Mouse (Mus musculus): ENCODE measurements around the gene Hltf. TPM values are rescaled to one million over a fixed set of nuclear protein-coding genes. Genes with fewer than 3 reads are reported as not detected.
"Not testable (repeated sequence)": the region's sequence is repeated elsewhere in the genome, so short reads cannot be mapped to it uniquely, and the experiment has no call there.

The Hltf gene
- polyA plus RNA-seq (2015; fragmentation: Nextera tagmentation; extraction: Ambion mirVana), result 15.6 and 16.5 TPM in 2 replicates

DNA sequence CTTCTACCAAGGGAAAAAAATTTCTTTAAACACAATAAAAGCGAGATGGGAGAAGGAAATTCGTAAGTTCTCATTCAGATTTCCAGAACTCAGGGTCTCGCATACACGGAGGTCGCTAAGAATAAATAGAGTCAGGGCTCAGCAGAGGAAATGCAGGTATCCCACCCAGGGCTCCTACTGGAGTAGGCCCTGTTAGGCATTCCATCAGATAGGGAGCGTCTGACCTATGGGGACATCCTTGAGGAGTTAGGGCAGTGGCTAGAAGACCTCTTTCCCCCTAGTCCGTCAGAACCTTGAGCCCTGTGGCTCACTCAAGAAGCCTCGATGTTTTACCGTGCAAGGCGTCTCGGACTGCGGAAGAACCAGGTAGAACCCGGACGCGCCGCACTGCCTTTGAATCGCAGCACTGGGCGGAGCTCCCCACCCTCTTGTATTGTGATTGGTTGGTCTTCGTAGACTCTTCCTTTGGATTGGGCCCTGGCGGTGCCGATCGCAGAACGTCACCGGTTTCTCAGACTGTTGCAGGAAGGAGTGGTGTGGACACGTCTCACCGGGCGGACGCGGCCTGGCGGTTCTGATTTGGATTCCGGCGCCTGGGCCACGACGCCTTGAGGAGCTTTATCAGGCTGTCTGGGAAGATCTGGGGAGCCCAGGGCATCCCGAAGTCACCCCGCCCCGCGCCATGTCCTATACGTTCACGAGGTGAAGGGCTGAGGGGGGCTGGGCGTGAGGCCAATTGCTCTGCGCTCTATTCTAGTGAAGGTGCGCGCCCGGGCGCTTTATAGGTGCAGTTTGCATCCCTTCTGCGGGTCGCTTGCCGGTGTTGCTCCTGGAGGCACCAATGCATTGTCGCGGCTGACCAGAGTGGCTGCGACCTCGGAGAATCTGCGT is at the start of gene Hltf:
Gene Hltf, plus strand, starts transcription at position 506 of the 891 bp plus-strand sequence.
- no peaks in the 10 kb centered on the region for H3K27me3 ChIP-seq (replicated peaks)
- ATAC-seq (ENCODE audit: insufficient read depth, low FRiP score, low read depth), result peak; percentile 100
- H3K4me2 ChIP-seq, result peak within 1 kb of the TSS; percentile 62
- H3K4me1 ChIP-seq, result peaks cover 4% of the 10 kb centered on the region; the same call in 1 of the 2 replicates
- peak within 1 kb of the TSS; percentile 71 for H3K27ac ChIP-seq
- WGBS, result under 1% methylated on average over 49 of the region's 54 CpGs
- H3K9ac ChIP-seq, result peak within 1 kb of the TSS; percentile 46; the same call in 1 of the 2 replicates
- H3K4me3 ChIP-seq (replicated peaks), result peak within 1 kb of the TSS; percentile 86
- H3K36me3 ChIP-seq, result peaks cover 4% of the 10 kb centered on the region; the same call in 1 of the 2 replicates
- no peaks in the 10 kb centered on the region for H3K9me3 ChIP-seq

DNA sequence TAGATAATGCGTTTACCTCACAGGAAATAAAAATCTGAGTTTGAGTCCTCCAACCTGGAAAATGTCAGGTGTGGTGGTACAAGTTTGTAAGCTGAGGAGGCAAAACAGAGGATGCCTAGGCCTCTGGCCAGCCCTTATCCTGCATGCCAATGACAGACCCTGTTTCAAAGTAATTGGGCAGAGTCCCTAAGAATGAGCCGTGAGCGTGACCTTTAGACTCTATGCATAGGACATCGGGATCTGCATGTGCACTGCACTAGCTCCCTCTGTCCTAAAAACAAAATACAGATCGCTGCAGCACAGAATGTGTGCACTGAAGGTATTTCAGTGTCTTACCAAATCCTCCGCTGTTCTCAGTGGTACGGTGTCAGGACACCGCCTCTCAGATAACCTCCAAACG is 47.1 kb upstream of the Hltf start:
- H3K36me3 ChIP-seq, result 0 out of 2 replicates have a peak, but pooled peaks cover 3% of the 10 kb centered on the region
- H3K9me3 ChIP-seq, result no peaks in the 10 kb centered on the region
- H3K4me2 ChIP-seq, result no peak overlapping the region
- no peak overlapping the region for H3K27ac ChIP-seq
- ATAC-seq (ENCODE audit: insufficient read depth, low FRiP score, low read depth), result no peak
- no peaks in the 10 kb centered on the region for H3K4me1 ChIP-seq
- H3K27me3 ChIP-seq (replicated peaks), result no peaks in the 10 kb centered on the region
- WGBS, result 88% methylated on average over 9 of the region's 9 CpGs
- no peak overlapping the region for H3K4me3 ChIP-seq (replicated peaks)
- no peak overlapping the region for H3K9ac ChIP-seq

GRCm38 (mm10) chr3:20010905-20011304 is 46.7 kb upstream of the Hltf start:
- WGBS, result 71% methylated on average over 7 of the region's 7 CpGs
- H3K9me3 ChIP-seq; H3K4me2 ChIP-seq; H3K36me3 ChIP-seq; H3K27me3 ChIP-seq (replicated peaks); ATAC-seq (ENCODE audit: insufficient read depth, low FRiP score, low read depth); H3K4me3 ChIP-seq (replicated peaks); H3K9ac ChIP-seq; H3K4me1 ChIP-seq; H3K27ac ChIP-seq: not testable (repeated sequence)

DNA sequence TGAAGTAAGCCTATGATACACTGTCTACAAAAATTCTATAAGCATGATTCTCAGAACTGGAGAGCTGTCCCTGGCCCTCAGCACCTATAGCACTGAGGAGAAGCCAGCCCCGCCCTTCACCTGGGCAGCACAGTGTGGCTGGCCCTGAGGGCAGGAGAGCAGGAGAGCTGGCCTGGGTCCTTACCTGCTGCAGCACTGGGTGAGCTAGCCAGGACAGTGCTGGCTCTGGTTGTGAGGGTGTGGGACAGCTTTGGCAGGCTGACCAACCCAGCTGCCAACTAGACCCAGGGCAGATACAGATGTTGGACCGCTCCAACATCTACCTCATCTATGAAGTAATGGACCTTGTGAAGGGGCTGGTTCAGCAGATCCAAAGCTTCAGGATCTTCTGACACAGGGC is 43.2 kb upstream of the Hltf start:
- no peak overlapping the region for H3K9ac ChIP-seq
- H3K9me3 ChIP-seq, result no peaks in the 10 kb centered on the region
- no peak overlapping the region for H3K4me2 ChIP-seq
- no peaks in the 10 kb centered on the region for H3K4me1 ChIP-seq
- H3K4me3 ChIP-seq (replicated peaks), result no peak overlapping the region
- no peak for ATAC-seq (ENCODE audit: insufficient read depth, low FRiP score, low read depth)
- 93% methylated on average over 2 of the region's 2 CpGs for WGBS
- H3K27me3 ChIP-seq (replicated peaks), result no peaks in the 10 kb centered on the region
- H3K36me3 ChIP-seq, result peaks cover 11% of the 10 kb centered on the region; the same call in 1 of the 2 replicates
- no peak overlapping the region for H3K27ac ChIP-seq

DNA sequence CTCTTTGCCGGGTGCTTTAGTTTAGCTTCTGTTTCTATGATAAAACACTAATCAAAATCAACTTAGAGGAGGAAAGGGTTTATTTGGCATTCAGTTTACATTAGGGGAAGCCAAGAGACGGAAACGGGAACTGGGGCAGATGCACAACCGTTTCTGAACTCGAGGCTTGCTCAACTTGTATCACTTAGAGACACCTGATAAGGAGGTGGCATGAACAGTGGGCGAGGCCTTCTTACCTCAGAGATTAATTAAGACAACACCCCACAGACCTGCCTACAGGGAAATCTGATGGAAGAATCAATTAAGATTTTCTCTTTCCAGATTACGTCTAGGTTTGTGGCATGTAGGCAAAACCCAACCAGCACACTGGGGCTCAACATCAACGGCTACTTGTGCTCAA is 39.5 kb upstream of the Hltf start:
- Histone ChIP-seq H3K27ac (no peak overlapping the region), H3K4me1 (no peaks in the 10 kb centered on the region), H3K9ac (no peak overlapping the region), H3K27me3 (replicated peaks) (no peaks in the 10 kb centered on the region), H3K4me3 (replicated peaks) (no peak overlapping the region), H3K36me3 (peaks cover 11% of the 10 kb centered on the region; the same call in 1 of the 2 replicates), H3K4me2 (no peak overlapping the region), H3K9me3 (no peaks in the 10 kb centered on the region)
- ATAC-seq (ENCODE audit: insufficient read depth, low FRiP score, low read depth), result no peak
- WGBS, result 77% methylated on average over 8 of the region's 8 CpGs

DNA sequence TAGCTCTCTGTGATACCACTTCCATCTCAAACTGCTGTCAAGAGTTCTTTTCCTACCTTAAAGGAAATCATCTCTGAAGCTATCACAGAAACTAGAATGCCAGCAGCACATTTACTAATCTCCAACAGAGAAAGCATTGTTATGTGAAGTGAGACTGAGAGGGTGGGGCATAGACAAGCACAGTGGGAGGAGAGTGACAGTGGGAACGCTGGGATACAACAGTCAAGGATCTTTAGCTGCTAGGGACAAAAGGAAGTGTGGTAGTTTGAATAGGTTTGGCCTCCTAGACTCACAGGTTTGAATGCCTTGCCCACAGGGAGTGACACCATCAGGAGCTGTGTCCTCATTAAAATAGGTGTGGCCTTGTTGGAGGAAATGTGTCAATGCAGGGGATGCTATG is 33.8 kb upstream of the Hltf start:
- no peaks in the 10 kb centered on the region for H3K4me1 ChIP-seq
- no peaks in the 10 kb centered on the region for H3K36me3 ChIP-seq
- H3K9ac ChIP-seq, result no peak overlapping the region
- no peaks in the 10 kb centered on the region for H3K27me3 ChIP-seq (replicated peaks)
- no peak overlapping the region for H3K4me3 ChIP-seq (replicated peaks)
- no peak overlapping the region for H3K27ac ChIP-seq
- H3K4me2 ChIP-seq, result no peak overlapping the region
- 57% methylated on average over 1 of the region's 1 CpGs for WGBS
- no peak for ATAC-seq (ENCODE audit: insufficient read depth, low FRiP score, low read depth)
- H3K9me3 ChIP-seq, result no peaks in the 10 kb centered on the region

DNA sequence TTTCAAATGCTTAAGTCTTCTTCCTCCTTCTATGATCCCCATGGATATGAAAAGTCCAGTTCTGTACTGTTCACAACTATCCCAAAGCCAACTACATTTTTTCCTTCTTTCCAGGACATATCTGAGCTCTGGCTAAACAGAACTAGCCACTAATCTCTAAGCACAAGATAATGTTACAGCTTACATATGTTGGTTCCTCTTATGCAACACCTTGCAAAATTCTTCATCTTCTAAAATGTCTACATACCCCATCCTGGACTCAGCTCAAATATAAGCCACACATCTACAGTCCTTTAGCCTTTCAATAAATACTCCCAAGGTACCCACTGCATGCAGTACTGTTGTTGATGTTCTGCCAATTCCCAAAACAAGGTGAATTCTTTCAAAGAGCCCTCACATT is 31.1 kb upstream of the Hltf start:
- Histone ChIP-seq H3K4me3 (replicated peaks) (no peak overlapping the region), H3K9ac (no peak overlapping the region), H3K36me3 (no peaks in the 10 kb centered on the region), H3K4me2 (no peak overlapping the region), H3K27ac (no peak overlapping the region), H3K27me3 (replicated peaks) (no peaks in the 10 kb centered on the region), H3K4me1 (no peaks in the 10 kb centered on the region), H3K9me3 (no peaks in the 10 kb centered on the region)
- no peak for ATAC-seq (ENCODE audit: insufficient read depth, low FRiP score, low read depth)

DNA sequence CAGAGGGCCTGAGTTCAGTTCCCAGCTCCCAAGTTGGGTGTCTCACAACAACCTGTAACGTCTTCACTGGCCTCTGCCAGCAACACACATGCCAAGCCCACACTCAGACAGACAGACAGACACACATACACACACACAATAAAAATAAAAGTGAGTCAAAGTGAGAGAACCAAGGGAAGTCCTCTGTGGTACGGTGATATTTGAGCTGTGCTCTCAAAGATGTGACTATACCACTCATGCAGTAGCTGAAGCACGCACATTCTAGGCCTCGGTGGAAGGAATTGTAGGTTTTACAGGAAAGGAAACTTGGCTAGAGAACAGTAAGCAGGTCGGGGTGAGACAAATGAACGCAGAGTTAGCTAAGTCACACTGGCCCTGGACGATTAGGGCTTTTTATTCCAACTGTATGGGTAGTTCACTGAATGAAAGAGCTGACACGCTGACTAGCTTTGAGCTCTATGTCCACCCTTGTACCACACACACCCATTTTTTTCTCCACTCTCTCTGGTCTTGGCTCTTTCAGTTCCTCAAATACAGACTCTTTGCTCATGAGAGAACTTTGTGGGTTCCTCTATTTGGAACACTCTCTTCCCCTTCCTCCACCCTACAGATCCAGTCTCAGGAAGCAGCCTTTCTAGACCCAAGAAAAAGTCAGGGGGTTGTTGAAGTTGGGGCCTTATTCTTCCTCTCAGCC is 30.5 kb upstream of the Hltf start:
- WGBS, result 85% methylated on average over 8 of the region's 8 CpGs
- Histone ChIP-seq H3K4me1 (no peaks in the 10 kb centered on the region), H3K27ac (no peak overlapping the region), H3K9ac (no peak overlapping the region), H3K36me3 (no peaks in the 10 kb centered on the region), H3K9me3 (no peaks in the 10 kb centered on the region), H3K27me3 (replicated peaks) (no peaks in the 10 kb centered on the region), H3K4me2 (no peak overlapping the region), H3K4me3 (replicated peaks) (no peak overlapping the region)
- ATAC-seq (ENCODE audit: insufficient read depth, low FRiP score, low read depth), result no peak

GRCm38 (mm10) chr3:20027788-20028187 is 29.8 kb upstream of the Hltf start:
- no peak overlapping the region for H3K4me3 ChIP-seq (replicated peaks)
- 91% methylated on average over 5 of the region's 5 CpGs for WGBS
- ATAC-seq (ENCODE audit: insufficient read depth, low FRiP score, low read depth), result no peak
- no peak overlapping the region for H3K27ac ChIP-seq
- no peak overlapping the region for H3K9ac ChIP-seq
- no peaks in the 10 kb centered on the region for H3K36me3 ChIP-seq
- H3K4me2 ChIP-seq, result no peak overlapping the region
- no peaks in the 10 kb centered on the region for H3K9me3 ChIP-seq
- H3K4me1 ChIP-seq, result no peaks in the 10 kb centered on the region
- H3K27me3 ChIP-seq (replicated peaks), result no peaks in the 10 kb centered on the region

GRCm38 (mm10) chr3:20028640-20029039 is 29.0 kb upstream of the Hltf start:
- Histone ChIP-seq H3K4me3 (replicated peaks) (no peak overlapping the region), H3K27me3 (replicated peaks) (no peaks in the 10 kb centered on the region), H3K9me3 (no peaks in the 10 kb centered on the region), H3K4me1 (no peaks in the 10 kb centered on the region), H3K27ac (no peak overlapping the region), H3K4me2 (no peak overlapping the region), H3K9ac (no peak overlapping the region), H3K36me3 (no peaks in the 10 kb centered on the region)
- ATAC-seq (ENCODE audit: insufficient read depth, low FRiP score, low read depth), result no peak
- WGBS, result 94% methylated on average over 3 of the region's 3 CpGs

- H3K4me1 ChIP-seq, result peaks cover 3% of the 10 kb centered on the region; the same call in 1 of the 2 replicates
- no peaks in the 10 kb centered on the region for H3K27me3 ChIP-seq (replicated peaks)
- 89% methylated on average over 6 of the region's 6 CpGs for WGBS
- no peak overlapping the region for H3K4me3 ChIP-seq (replicated peaks)
- H3K4me2 ChIP-seq, result no peak overlapping the region
- ATAC-seq (ENCODE audit: insufficient read depth, low FRiP score, low read depth), result no peak
- H3K9me3 ChIP-seq, result no peaks in the 10 kb centered on the region
- no peak overlapping the region for H3K27ac ChIP-seq
- no peak overlapping the region for H3K9ac ChIP-seq
- no peaks in the 10 kb centered on the region for H3K36me3 ChIP-seq
Observed at GRCm38 (mm10) chr3:20030807-20031206, 26.8 kb upstream of the Hltf start.

All from stomach, embryonic 15.5 days (tissue).